Mouse (Mus musculus): Measurements from ENCODE around the gene Sf3a1. TPM values are rescaled to one million over a fixed set of nuclear protein-coding genes. Genes with fewer than 3 reads are reported as not detected.

The Sf3a1 gene
- polyA plus RNA-seq, 1 experiment, result 39.7 TPM

DNA sequence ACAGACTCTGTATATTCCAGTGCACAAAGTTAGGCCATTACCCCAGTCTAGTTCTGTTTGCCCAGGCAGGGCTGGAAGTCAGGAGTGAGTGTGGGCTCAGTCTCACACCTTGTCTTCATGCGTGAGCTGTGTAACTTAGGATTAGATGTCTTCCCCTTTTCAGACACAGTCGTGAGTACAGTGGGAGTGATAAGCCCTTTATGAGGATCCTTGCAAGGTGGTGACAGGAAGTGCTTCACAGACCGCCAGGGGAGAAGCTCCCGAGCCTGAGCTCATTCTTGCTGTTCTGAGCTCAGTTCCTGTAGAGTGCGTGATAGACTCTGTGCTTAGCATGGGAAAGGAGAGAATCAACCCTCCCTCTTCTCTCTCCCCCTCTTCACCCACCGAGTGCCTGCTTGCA, 46.4 kb downstream of the Sf3a1 start:
- no peak for TF ChIP-seq CTCF (IDR thresholded peaks at IDR 0.05; ENCODE audit: control insufficient read depth, insufficient read depth, low read length)
- Histone ChIP-seq H3K4me1 (ENCODE audit: control insufficient read depth, insufficient read depth, low read length) (peaks cover 2% of the 10 kb centered on the region), H3K27ac (ENCODE audit: control insufficient read depth, insufficient read depth, low read depth, low read length, poor library complexity) (no peak overlapping the region), H3K4me3 (replicated peaks; ENCODE audit: control insufficient read depth, low read depth, low read length) (no peak overlapping the region)
- WGBS, result 17% methylated on average over 6 of the region's 6 CpGs

DNA sequence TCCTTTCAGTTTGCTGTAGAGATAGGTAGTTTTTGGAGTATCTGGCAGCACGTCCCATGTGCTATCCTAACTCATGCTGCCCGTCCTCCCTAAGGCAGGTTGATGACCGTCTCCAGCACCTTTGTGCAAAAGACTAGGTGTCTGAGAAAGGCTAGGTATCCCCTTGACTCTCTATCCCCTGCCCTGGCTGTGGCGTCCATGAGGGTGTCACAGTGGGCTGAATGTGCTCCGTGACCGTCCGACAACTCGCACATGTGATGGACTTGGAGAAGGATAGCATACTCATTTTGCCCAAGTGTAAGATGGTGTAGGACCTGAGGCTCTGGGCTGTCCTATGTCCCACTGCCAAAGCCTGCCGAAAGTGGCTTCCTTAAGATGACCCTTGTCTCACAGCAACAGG, 47.5 kb downstream of the Sf3a1 start:
- H3K4me3 ChIP-seq (replicated peaks; ENCODE audit: control insufficient read depth, low read depth, low read length), result no peak overlapping the region
- no peak overlapping the region for H3K27ac ChIP-seq (ENCODE audit: control insufficient read depth, insufficient read depth, low read depth, low read length, poor library complexity)
- WGBS, result 86% methylated on average over 9 of the region's 9 CpGs
- peaks cover 2% of the 10 kb centered on the region for H3K4me1 ChIP-seq (ENCODE audit: control insufficient read depth, insufficient read depth, low read length)
- TF ChIP-seq CTCF (IDR thresholded peaks at IDR 0.05; ENCODE audit: control insufficient read depth, insufficient read depth, low read length), result no peak
- no peak for TF ChIP-seq POLR2A (IDR thresholded peaks at IDR 0.05; ENCODE audit: borderline replicate concordance, control insufficient read depth, low read depth, low read length)

DNA sequence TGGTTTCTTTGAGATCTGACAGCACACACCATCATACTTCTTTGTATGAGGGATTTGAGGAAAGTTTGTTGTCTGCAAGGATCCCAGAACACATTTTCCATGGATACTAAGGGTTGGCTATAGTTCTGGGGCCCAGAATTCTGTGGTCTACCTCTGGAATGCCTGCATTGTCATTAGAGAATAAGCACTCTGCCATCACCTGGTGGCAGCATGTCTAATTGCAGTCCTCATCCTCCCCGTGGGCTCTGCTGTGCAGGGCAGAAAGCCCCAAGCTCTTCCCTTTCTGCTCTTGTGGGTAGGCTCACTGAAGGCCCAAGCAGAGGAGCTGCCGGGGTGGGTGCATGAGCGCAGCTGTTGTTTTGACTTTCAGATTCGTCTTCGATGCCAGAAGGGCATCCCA, 49.4 kb downstream of the Sf3a1 start:
- Histone ChIP-seq H3K27ac (ENCODE audit: control insufficient read depth, insufficient read depth, low read depth, low read length, poor library complexity) (no peak overlapping the region), H3K4me1 (ENCODE audit: control insufficient read depth, insufficient read depth, low read length) (no peaks in the 10 kb centered on the region; the same call in 1 of the 2 replicates), H3K4me3 (replicated peaks; ENCODE audit: control insufficient read depth, low read depth, low read length) (no peak overlapping the region)
- 69% methylated on average over 5 of the region's 5 CpGs for WGBS
- TF ChIP-seq CTCF (IDR thresholded peaks at IDR 0.05; ENCODE audit: control insufficient read depth, insufficient read depth, low read length), result peak; percentile 45
- TF ChIP-seq POLR2A (IDR thresholded peaks at IDR 0.05; ENCODE audit: borderline replicate concordance, control insufficient read depth, low read depth, low read length), result no peak

DNA sequence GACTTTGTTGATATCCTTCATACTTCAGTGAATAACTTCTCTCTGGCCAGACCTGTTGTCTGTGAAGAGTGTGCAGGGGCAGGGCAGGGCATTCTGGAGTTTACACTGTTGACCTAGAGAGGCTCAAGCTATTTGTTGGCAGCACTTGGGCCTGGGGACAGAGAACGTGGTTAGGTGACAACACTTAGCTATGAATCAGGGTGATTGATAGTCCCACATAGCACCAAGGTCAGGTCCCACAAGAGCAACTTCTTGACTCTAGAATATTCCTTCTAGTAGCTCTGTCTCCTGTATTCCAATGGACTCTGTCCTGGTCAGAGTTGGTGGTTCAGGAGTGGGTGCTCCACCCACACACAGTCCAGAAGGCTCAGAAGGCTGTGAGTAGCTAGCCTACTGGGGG, 50.6 kb downstream of the Sf3a1 start:
- TF ChIP-seq CTCF (IDR thresholded peaks at IDR 0.05; ENCODE audit: control insufficient read depth, insufficient read depth, low read length) (no peak), POLR2A (IDR thresholded peaks at IDR 0.05; ENCODE audit: borderline replicate concordance, control insufficient read depth, low read depth, low read length) (no peak)
- Histone ChIP-seq H3K4me1 (ENCODE audit: control insufficient read depth, insufficient read depth, low read length) (no peaks in the 10 kb centered on the region; the same call in 1 of the 2 replicates), H3K27ac (ENCODE audit: control insufficient read depth, insufficient read depth, low read depth, low read length, poor library complexity) (no peak overlapping the region), H3K4me3 (replicated peaks; ENCODE audit: control insufficient read depth, low read depth, low read length) (no peak overlapping the region)
- WGBS, result 66% methylated on average over 1 of the region's 1 CpGs

DNA sequence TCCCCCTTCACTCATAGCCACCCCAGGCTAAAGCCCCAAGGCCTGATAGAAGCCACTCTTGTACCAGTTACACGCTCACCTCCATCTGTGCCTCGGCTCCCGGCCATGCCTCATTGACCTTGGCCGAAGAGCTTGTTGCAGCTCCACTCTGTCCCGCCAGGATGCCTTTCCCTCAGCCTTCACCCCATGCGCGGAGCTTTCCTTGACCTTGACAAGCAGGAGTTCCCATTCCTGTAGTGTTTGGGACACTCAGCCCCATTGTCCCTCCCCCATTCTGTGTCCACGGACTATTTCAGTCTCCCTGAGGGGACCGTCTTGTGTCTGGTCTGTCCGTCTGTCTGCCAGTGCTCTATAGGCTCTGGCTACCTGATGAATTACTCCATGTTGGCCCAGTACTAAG, 53.0 kb downstream of the Sf3a1 start:
- 89% methylated on average over 10 of the region's 10 CpGs for WGBS
- Histone ChIP-seq H3K27ac (ENCODE audit: control insufficient read depth, insufficient read depth, low read depth, low read length, poor library complexity) (no peak overlapping the region), H3K4me1 (ENCODE audit: control insufficient read depth, insufficient read depth, low read length) (0 out of 2 replicates have a peak, but pooled peaks cover 1% of the 10 kb centered on the region), H3K4me3 (replicated peaks; ENCODE audit: control insufficient read depth, low read depth, low read length) (no peak overlapping the region)
- TF ChIP-seq POLR2A (IDR thresholded peaks at IDR 0.05; ENCODE audit: borderline replicate concordance, control insufficient read depth, low read depth, low read length), result no peak
- no peak for TF ChIP-seq CTCF (IDR thresholded peaks at IDR 0.05; ENCODE audit: control insufficient read depth, insufficient read depth, low read length)

DNA sequence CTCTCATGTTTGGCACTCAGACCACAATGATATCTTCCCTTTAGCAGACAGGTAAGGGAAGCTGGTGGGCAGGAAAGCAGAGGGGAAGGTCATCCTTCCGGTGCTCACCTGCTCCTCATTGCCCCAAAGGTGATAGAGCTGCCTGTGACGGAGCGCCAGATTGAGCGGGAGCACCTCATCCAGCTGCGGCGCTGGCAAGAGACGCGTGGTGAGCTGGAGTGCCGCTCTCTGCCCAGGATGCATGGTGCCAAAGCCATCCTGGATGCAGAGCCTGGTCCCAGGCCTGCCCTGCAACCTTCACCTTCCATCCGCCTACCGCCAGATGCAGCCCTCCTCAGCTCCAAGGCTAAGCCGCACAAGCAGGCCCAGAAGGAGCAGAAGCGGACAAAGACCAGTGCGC, 54.4 kb downstream of the Sf3a1 start:
- TF ChIP-seq POLR2A (IDR thresholded peaks at IDR 0.05; ENCODE audit: borderline replicate concordance, control insufficient read depth, low read depth, low read length) (no peak), CTCF (IDR thresholded peaks at IDR 0.05; ENCODE audit: control insufficient read depth, insufficient read depth, low read length) (no peak)
- Histone ChIP-seq H3K4me1 (ENCODE audit: control insufficient read depth, insufficient read depth, low read length) (0 out of 2 replicates have a peak, but pooled peaks cover 1% of the 10 kb centered on the region), H3K4me3 (replicated peaks; ENCODE audit: control insufficient read depth, low read depth, low read length) (no peak overlapping the region), H3K27ac (ENCODE audit: control insufficient read depth, insufficient read depth, low read depth, low read length, poor library complexity) (no peak overlapping the region)
- WGBS, result 94% methylated on average over 14 of the region's 14 CpGs

DNA sequence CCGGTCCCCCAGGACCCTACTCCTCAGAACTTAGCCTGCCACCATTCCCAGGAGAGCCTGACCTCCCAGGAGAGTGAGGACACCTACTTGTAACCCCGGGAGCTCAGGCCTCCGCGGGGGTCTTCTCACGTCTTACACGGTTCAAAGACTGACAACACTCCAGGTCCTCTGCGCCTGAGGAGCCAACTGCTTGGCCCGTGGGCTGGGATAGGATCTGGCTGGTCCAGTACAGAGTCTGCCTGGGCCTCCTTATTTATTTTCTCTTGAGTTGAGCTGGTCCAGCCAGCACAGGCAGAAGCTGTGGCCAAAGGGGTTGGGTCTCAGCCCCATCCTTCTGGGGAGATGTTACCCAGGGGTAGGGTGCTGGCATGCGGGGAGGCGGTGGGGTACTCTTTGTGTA, 54.9 kb downstream of the Sf3a1 start:
- no peak overlapping the region for H3K4me3 ChIP-seq (replicated peaks; ENCODE audit: control insufficient read depth, low read depth, low read length)
- TF ChIP-seq CTCF (IDR thresholded peaks at IDR 0.05; ENCODE audit: control insufficient read depth, insufficient read depth, low read length), result no peak
- TF ChIP-seq POLR2A (IDR thresholded peaks at IDR 0.05; ENCODE audit: borderline replicate concordance, control insufficient read depth, low read depth, low read length), result no peak
- H3K4me1 ChIP-seq (ENCODE audit: control insufficient read depth, insufficient read depth, low read length), result 0 out of 2 replicates have a peak, but pooled peaks cover 1% of the 10 kb centered on the region
- no peak overlapping the region for H3K27ac ChIP-seq (ENCODE audit: control insufficient read depth, insufficient read depth, low read depth, low read length, poor library complexity)
- WGBS, result 87% methylated on average over 10 of the region's 10 CpGs

DNA sequence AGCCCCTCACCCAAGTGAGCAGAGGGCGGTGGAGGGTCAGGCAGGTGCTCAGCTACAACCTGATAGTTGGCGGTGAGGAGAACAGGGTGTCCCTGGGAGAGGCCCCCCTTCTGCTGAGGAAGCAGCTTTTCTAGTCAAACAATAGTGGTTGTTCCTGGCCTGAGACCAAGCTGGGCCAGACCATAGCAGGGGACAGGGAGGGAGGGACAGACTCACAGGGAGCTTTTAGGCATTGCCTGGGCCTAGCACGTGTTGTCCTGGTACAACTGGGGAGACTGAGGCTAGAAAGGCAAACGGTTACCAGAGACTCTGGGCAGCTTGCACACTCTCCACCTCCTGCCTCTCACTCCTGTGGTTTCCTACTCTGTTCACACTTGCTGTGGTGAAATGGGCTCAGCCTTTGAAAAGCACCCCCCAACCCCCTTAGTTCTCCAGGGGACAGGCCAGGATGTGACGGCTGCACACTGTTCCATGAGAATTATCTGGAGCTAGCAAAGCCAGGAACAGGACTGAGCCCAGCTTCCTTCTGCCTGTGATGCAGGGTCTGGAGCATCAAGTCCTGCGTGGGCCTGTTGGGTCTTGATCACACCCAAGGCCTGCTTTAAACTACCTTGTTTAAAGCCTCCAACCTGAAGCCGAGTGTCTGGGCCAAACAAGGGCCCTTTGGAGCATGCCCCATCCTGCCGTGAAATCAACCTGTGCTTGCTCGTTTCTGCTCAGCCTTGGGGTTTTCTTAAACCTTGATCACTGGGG, 56.3 kb downstream of the Sf3a1 start:
- Histone ChIP-seq H3K4me1 (ENCODE audit: control insufficient read depth, insufficient read depth, low read length) (peaks cover 3% of the 10 kb centered on the region), H3K27ac (ENCODE audit: control insufficient read depth, insufficient read depth, low read depth, low read length, poor library complexity) (no peak overlapping the region; the same call in 1 of the 2 replicates), H3K4me3 (replicated peaks; ENCODE audit: control insufficient read depth, low read depth, low read length) (no peak overlapping the region)
- no peak for TF ChIP-seq CTCF (IDR thresholded peaks at IDR 0.05; ENCODE audit: control insufficient read depth, insufficient read depth, low read length)
- TF ChIP-seq POLR2A (IDR thresholded peaks at IDR 0.05; ENCODE audit: borderline replicate concordance, control insufficient read depth, low read depth, low read length), result no peak
- 48% methylated on average over 9 of the region's 9 CpGs for WGBS
